Mouse (Mus musculus) stomach, postnatal 0 days (tissue): ENCODE results near the gene Fry.

Experiments
- CTCF ChIP-seq: IDR thresholded peaks from 2 replicates; pipeline ENCODE4 v1.5.1; 2016; ENCODE audit warnings: antibody characterized with exemption, low read depth, mild to moderate bottlenecking, moderate library complexity
- EP300 ChIP-seq: optimal IDR thresholded peaks from 2 replicates; pipeline ENCODE3; 2016; ENCODE audit warnings: antibody characterized with exemption

DNA sequence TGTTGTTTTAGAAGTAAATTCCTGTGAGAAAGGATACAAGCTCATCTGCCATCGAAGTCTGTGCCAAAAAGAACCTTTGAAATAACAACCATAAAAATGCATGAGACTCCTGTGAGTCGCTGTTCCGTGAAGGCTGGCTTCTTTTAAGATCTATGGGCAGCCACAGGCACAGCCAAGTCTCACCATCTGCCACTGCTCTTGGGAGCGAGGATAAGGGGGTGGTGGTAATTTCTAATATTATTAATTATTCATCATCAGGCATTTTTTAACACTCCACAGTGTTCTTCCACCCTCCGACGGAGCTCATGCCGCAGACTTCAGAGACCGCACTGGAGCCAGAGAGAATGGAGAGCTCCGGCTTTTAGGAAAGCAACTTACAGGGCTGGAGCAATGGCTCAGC lies 123.2 kb downstream of the Fry start:
- no peak for TF ChIP-seq CTCF
- no peak for TF ChIP-seq EP300
